Mouse (Mus musculus): Measurements from ENCODE around the gene Pepd. TPM values are rescaled to one million over a fixed set of nuclear protein-coding genes. Genes with fewer than 3 reads are reported as not detected.

Pepd gene
- 10 to 100 TPM; 33.0 to 39.9 TPM for total RNA-seq (2021)
- long read RNA-seq, experiment 1, transcript Pepd-201 (15 exons, 1,881 nt): major isoform, 81 of 94 reads
- long read RNA-seq, experiment 1, partial matches to known transcripts: 7 of 94 reads
- long read RNA-seq, experiment 1, other reads (novel, unspliced or antisense): 4 of 94 reads
- long read RNA-seq, experiment 2, transcript Pepd-201 (15 exons, 1,881 nt): major isoform, 90 of 102 reads
- long read RNA-seq, experiment 2, partial matches to known transcripts: 6 of 102 reads
- long read RNA-seq, experiment 2, other reads (novel, unspliced or antisense): 4 of 102 reads

DNA sequence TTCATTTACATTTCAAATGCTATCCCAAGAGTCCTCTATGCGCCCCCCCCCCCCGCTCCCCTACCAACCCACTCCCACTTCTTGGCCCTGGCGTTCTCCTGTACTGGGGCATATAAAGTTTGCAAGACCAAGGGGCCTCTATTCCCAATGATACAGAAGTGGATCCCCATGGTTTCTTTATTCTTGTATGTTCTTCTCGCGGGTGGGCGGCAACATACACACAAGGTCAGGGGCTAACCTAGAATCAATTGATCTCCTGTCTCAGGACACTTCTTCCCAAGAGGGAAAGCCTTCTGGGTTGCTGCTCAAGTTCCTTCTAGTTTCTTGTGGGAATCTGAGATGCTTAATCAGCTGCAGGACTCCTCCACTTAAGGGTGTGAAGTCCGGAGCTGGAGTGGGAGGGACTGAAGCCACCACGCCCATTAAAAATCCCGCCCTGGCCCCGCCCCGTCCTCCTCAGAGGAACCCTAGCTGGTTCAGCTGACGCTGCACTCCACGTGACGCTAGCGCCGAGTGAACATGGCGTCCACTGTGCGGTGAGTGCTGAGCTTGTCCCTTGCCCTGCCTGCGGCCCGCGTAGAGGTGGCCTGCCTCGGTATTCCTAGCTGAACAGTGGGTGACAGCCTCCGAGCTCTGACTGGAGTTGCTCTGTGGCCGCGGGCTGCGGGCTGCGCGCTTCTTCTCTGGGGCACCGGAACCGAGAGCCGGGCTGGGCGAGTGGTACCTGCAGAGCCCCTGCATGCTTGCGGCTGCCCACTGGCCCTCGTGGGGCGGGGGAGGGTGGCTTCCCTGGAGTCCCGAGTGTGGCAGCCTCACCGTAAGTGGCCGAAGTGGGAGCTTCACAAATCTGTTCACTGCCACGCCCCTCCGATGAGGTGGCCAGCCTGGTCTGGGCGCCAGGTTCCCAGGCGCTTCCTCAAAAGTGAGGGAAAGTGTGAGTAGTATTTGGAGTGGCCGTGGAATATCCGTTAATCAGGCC, at the start of gene Pepd:
Pepd (plus strand) TSS at position 461 of the 979 bp plus-strand sequence.
- DNase-seq (ENCODE audit: low spot score in 2 of 2): peak; percentile 76 to 91

DNA sequence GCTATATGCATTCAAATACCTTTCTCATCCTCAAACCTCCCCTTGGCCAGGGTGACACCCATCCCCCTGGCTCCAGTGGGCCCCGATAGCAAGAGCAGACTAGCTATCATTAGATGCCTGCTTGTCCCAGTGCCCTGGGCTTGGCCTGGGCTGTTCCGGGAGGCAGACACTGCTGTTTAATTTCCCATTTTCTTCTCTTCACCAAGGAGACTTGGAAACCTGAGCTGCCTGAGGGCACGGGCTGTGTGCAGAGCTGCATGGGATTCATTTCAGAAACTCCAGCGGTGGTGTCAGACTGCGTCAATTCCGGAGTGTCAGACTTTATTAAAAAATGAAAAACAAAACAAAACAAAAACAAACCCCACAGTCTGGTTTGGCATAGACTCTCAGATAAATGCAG, 44.9 kb upstream of the Pepd start:
- no peak for DNase-seq (ENCODE audit: low spot score in 2 of 2)

DNA sequence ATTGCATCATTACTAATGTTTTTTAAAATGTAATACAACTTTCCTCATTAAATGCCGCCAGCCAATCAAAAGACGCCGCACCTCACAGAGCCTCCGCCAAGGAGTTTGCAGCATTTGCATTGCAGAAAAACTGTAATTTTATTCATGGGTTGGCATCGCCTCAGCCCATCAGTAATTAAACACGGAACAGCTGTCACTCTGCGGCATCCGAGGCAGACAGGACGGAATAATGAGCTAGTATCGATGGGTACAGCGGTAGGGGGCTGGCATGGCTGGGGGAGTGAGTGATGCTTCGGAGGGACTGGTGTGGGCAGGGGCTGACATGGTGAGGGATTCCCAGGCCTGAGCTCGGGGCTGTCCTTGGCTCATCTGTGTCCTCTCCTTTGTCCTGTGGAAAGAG, 42.5 kb upstream of the Pepd start:
- no peak for DNase-seq (ENCODE audit: low spot score in 2 of 2)

DNA sequence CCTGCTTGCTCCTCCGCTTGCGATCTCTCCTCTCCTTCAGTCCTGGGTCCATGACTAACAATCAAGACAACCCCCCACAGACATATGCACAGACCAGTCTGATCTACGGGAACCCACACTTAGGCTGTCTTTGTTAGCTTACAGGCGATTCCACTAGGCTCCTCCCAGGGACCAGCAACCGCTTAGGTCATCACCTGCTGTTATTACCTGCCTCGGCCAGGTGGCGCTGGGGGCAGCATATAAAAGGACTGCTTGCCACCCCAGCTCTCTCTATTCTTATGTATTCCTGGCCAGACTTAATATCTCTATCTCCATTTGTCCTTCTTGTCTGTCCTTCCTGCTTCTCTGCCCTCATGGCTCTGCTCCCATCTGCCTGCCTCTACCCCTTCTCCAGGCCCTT, 35.4 kb upstream of the Pepd start:
- no peak for DNase-seq (ENCODE audit: low spot score in 2 of 2)

DNA sequence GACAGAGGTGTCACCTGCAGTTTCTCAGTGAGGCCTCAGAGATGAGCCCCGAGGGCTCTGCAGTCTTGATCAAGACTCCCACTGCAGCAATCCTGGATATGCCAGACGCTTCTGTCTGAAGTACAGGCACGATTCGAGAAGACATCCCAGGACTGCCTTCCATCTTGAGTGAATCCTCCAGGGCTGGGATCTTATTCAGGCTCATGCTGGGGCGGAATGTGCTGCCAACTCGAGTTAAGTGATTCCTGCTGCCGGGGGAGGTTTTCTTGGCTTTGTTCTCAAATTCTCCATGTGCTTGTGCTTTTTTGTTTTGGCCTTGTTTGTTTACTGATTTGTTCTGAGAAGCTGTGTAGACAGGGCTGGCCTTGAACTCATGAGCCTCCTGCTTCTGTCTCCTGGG, 34.4 kb upstream of the Pepd start:
- DNase-seq (ENCODE audit: low spot score in 2 of 2): no peak

DNA sequence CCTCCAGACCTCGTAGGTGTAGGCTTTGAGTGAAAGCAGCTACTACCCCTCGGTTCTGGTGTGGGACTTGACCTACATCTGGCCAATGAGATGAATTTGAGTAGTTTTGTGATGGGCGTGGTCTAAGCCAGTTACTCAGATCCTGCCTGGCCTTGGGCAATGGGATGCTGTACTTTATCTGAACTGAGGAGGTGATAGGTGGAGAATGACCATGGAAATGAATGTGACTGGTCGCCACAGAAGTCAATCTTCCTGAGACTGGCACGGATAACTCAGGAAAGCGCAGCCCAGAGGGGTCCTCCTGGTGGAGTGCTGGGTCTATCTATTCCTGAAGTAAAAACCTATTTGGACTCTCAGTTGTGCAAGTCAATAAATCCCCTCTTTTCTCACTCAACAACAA, 23.7 kb upstream of the Pepd start:
- no peak for DNase-seq (ENCODE audit: low spot score in 2 of 2)

DNA sequence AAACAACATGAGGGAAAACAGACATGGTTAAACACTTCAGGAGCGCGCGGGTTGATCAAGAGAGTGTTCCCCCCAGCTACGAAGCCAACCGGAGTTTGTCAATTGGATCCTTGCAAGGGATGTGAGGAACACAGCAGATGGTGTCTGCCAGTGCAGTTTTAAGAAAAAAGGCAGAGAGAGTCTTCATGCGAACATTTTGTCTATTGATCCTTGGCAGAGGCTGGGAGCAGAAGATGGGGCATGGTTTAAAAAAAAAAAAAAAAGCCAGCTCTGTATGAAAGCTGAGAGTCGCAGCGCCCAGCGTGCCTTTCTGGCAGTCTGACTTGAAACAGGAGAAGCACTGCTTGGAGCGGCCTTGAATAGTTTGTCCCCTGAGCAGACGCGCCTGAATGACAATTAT, 23.3 kb upstream of the Pepd start:
- DNase-seq (ENCODE audit: low spot score in 2 of 2): no peak

DNA sequence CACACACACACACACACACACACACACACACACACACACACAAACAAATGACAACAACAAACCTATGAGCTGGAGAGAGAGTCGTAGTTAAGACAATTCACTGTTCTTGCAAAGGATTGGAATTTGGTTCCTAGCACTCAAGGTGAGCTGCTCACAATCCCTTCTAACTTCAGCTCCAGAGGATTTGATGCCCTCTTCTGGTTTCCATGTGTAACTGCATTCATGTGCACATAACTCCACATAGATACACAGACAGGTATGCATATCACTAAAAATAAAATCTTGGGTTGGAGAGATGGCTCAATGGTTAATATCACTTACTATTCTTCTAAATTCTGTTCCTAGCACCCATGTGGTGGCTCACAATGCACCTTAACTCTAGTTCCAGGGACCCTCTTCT, 19.3 kb upstream of the Pepd start:
- no peak for DNase-seq (ENCODE audit: low spot score in 2 of 2)

DNA sequence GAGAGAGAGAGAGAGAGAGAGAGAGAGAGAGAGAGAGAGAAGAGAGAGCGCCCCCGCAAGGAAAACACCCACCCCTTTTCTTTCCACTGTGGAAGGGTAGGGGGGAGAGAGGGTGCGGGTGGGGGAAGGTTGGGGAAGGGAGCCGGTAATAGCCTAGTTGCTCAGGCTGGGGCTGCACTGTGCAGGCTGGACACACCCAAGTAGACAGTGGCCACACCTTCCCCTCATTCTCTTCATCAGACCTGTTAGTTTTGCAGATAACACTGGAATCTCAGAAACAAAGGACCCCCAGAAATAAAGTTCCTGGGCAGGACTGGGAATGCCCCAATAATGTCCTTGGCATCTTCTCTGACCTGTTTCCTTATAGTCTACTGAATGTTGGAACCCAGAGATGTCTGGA, 15.7 kb upstream of the Pepd start:
- DNase-seq (ENCODE audit: low spot score in 2 of 2): no peak

DNA sequence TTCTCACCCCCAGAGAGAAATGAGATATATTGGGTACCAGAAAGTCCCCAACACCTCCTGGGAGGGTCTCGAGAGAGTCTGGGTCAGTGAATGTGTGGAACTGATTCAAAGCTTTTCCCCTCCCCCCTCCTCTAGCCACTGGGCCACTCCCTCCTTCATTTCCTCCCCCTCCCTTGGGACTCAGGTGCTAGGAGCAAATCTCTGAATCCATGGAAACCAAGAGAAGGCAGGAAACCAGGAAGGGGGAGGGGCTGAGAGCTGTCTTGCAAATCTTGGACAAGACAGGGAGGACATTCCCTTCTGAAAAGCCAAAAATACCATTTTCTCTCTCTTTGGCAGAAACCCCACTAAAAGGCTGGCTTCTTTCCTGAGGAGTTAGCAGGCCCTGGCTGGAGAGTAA, 15.1 kb upstream of the Pepd start:
- no peak for DNase-seq (ENCODE audit: low spot score in 2 of 2)

DNA sequence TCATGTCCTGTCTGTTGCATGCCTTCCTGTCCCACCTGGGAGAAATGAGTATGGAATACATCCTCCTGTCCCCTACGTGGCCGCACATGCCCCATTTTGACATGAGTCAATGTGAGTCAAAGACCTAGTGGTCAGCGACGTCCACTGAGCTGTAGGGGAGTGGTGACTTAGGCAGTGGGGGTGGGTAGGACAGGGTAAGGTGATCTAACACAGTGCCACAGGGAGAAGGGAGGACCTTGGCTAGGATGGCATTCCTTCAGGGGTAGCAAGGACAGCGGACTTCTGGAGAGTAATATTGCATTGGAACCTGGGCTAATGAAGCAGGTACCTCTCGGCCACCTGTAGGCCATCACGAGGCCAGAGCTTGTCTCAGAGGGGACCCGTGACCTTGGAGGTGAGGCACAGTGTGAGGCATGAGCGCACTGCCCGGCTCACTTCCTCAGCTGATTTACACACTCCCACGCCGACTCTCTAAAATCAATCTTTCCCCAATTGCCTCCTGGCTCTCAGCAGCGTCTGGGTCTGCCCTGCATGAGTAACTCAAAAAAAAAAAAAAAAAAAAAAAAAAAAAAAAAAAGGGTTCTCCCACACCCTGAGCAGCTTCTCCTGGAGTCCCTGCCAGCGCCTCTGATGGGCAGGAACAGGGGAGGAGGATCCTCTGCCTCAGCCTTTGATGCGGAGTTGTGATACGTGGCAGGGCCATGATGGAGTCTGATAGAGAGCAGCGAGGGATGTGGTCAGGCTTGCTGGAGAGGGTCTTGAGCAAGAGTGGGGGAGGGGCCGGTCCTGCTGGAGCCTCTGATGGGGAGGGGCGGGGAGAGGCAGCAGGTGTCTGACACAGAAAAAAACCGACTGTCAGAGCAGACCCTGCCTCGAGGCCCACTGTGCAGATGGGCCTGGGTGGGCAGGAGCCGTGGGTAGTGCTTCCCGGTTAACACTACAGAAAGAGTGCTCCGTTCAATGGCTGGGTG, 1.8 kb upstream of the Pepd start:
- no peak for DNase-seq (ENCODE audit: low spot score in 2 of 2)

DNA sequence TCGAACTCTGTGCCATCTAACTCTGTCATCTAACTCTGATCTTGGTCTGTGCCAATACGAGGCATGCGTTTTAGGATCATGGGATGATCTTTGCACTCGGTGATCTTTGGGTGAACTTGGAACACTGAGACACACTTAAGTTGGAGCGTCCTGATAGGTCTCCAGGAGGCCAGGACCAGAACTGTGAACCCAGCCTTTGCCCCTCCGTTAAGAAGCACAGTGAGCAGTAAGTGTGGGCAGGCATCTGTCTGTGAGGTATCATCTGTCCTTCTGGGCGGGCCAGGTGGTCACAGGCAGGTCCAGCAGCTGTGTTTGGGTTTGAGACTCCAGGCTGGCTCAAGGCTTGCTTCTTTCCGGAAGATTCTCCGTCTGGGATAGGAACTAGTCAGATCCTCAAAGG, 1.8 kb downstream of the Pepd start:
- no peak for DNase-seq (ENCODE audit: low spot score in 2 of 2)

DNA sequence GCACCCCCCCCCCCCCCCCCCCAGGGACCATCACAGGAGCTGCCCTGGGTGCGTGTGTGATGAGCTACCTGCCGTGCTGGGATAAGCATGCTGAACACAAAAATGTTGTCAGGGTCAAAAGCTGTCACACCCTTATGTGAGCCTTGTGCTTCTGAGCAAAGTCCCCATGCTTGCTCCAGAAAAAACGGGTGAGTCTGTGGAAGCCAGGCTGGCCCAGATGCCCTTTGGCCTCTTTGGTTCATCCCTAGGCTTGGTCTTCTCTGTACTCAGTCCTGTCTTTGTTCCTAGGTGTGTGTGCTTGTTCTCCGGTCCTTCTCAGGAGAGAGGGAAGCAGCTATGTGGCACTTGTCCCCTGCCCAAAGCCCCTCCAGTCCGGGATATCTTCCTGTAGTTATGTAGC, 3.4 kb downstream of the Pepd start:
- no peak for DNase-seq (ENCODE audit: low spot score in 2 of 2)

DNA sequence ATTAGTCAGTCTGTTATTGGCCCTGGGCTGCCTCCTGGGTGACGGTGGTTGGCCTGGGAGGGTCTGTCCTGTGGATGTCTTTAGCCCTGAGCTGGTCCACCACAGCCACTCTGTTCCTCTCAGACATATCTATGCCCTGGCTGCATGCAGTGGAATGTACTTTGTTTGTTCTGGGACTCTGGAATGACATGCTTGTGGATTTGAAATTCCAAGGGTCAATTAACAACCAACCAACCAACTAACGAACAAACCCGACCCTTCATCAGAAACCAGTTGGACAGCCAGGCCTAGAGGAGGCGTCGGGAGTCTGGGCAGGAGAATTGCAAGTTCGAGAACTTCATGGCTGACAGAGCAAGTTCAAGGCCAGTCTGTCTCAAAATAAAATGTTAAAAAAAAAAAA, 5.4 kb downstream of the Pepd start:
- no peak for DNase-seq (ENCODE audit: low spot score in 2 of 2)

DNA sequence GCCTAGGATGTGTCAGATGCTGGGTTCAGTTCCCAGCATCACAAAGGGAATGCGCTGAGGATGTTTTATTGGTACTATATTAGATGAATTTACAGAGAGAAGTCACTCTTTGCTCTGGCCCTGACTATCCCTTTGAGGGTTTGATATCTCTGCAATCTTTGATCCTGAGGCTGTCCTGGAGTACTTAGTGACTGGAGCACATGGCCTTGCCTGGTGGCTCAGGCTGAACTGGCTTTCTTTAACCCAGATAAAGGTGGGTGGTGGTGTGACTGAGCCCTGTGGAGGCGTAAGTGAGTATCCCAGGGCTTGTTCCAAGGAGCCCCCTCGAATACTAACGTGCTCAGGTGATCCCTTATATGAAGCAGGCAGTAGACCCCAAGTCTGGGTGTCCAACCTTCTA, 5.8 kb downstream of the Pepd start:
- no peak for DNase-seq (ENCODE audit: low spot score in 2 of 2)

DNA sequence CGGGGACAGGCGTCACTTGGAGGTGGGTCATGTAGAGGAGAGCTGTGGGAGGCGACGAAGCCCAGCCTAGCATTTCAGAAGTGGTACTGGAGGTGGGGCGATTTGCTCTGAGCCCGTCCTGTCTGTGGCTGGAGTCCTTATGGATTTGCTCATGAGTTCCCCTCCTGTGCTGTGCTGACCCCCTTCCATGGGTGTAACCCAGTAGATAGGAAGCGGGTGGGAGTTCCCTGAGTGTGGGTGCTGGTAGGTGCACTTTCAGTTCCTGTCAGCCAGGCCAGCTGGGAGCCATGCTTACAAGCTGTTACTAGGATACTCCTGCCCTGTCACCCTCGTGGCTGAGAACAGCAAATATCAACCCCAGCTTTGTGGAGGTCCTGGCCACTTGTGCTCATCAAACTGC, 6.2 kb downstream of the Pepd start:
- no peak for DNase-seq (ENCODE audit: low spot score in 2 of 2)

DNA sequence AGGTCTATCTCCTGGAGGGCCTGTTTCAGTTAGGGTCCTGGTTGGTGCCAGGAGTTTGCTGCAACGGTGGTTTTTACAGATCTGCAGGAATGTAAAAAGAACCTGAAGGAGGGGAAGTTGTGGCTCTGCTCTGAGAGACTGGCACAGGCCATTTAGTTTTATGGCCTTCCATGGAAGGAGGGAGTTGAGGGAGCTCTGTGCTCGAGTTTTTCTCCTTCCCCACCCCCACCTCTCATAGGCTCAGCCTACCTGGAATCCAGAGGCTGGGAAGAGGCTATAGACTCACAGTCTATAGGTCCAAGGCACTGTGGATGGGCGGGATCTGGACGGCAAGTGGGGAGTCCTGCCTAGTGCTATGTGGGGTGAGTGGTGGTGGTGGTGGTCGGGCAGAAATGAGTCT, 6.9 kb downstream of the Pepd start:
- no peak for DNase-seq (ENCODE audit: low spot score in 2 of 2)

DNA sequence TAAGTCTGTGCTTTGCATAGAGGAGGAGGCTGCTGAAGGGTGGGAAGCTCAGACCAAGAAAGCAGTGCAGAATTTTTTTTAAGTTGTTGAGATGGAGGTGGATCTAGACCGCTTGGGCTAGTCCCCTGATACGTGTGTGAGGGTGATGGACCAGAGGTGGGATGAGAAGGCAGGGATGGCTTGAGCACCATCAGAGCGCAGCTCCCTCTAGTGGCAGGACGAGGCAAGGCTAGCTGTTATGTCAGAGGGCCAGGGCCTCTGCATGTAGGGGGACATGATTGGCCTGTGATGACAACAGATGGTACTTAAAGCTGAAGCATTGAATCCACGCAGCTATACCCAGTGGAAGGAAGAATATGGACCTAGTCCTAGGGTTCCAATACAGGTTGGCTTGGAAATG, 7.6 kb downstream of the Pepd start:
- DNase-seq (ENCODE audit: low spot score in 2 of 2): no peak

DNA sequence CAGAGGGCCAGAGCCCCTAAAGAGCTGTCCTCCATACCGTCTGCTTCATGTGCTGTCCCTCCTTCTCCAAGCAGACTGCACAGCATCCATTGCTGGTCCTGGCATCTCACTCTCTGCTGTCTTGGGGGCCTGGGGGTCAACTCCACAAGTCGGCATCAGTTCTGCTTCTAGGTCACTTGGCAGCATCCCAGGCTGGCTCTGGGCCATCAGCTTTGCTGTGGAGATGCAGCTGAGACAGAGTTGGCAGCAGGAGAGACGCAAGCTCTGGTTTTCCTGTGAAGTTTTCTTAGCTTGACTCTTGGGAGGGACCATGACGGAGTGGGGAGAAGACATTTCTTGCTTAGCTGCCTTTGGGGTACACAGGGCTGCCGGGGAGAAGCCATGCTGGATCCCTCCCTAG, 13.0 kb downstream of the Pepd start:
- DNase-seq (ENCODE audit: low spot score in 2 of 2): peak in 1 of 2 experiments; percentile 44

DNA sequence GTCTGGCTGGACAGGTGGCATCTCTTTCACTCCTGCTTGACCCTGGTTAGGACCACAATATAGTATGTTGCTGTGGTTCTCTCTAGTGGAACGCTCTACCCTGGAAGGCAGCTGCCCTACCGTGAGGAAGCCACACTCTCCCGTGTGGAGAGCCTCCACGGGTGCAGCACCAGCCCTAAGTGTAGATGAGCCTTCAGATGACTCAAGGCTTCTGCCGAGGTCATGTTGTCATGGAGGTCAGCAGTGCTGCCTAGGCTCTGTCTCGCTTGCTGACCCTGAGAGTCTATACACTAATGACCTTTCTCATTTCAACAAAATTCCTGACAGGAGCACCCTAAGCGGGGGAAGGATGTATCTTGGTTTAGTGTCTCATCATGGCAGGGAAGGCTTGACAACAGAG, 13.8 kb downstream of the Pepd start:
- no peak for DNase-seq (ENCODE audit: low spot score in 2 of 2)

DNA sequence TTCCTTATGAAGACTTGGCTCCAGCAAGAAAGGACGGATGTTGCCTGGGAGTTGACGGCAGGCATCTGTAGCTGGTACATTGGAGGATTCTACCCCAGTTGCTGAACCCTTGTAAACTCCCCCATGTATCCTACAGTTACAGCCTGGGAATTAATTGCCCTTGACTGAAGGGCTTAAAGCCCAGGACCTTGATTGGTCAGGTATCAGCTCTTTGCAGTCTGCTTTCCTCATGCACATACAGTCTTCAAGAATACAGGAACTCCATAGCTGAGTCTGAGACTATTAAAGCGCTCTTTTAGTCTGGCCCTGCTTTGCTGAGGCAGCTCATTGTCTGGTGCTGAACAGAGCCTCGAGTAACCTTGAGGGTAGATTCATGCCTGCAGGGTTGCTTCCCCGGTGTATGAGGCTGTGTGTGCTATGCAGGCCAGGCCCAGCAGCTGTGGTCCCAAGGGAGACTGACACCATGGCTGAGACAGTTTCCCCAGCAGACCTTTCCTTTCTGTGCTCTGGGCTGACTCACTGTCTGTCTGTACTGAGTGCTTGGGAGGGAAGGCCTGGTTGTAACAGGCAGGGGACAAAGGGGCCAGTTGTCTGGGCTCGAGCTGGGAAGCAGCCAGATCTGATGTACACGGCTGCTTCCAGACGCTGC, 17.6 kb downstream of the Pepd start:
- DNase-seq (ENCODE audit: low spot score in 2 of 2): peak in 1 of 2 experiments; percentile 32
